Mouse (Mus musculus) E14TG2a.4 (cell line): Measurements from ENCODE around the gene Trex2.
"Not testable (repeated sequence)": the region's sequence is repeated elsewhere in the genome, so short reads cannot be mapped to it uniquely, and the experiment has no call there.

Experiments used
- H3K27me3 ChIP-seq: 2 replicates; pipeline ENCODE4 v1.6.1; 2014; ENCODE audit warnings: low read length, control low read depth; ENCODE audit not compliant: insufficient read depth
- H3K36me3 ChIP-seq: 2 replicates; pipeline ENCODE4 v1.6.1; 2014; ENCODE audit warnings: low read length, control low read depth; ENCODE audit not compliant: insufficient read depth
- H3K4me1 ChIP-seq: replicated peaks from 2 replicates; pipeline ENCODE4 v1.6.1; 2014; ENCODE audit warnings: low read depth, low read length, control low read depth
- H3K4me3 ChIP-seq: replicated peaks from 2 replicates; pipeline ENCODE4 v1.5.1; 2014; ENCODE audit warnings: mild to moderate bottlenecking, low read length
- H3K9me3 ChIP-seq: 2 replicates; pipeline ENCODE4 v1.6.1; 2014; ENCODE audit warnings: low read length, control low read depth
- CTCF ChIP-seq: conservative IDR thresholded peaks from 2 replicates; pipeline ENCODE4 v1.5.1; 2014; ENCODE audit warnings: low read length
- NANOG ChIP-seq: IDR thresholded peaks from 2 replicates; pipeline ENCODE4 v1.6.1; 2014; ENCODE audit warnings: borderline replicate concordance, low read length, mixed read lengths
- POU5F1 ChIP-seq: IDR thresholded peaks from 2 replicates; pipeline ENCODE4 v1.6.1; 2014; ENCODE audit warnings: low read length, borderline replicate concordance

The Trex2 gene

DNA sequence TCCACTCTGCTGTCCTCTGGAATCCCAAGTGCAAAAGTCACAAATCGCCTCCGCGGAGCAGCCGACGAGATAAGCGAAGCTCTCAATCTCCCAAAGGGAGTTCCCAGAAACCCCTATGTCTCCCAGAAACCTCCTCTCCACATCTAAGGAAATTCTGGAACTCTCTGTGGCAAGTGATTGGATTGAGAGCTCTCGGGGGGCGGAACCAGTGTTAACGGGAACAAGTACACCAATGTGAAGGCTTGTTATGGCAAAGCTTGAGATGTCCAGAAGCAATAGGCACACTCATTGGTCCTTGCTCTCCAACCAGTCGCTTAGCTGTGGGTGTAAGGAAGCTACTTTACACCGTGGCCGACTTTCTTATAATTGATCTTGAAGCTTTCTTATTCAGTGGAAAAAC is 33.5 kb downstream of the Trex2 start:
- TF ChIP-seq NANOG (no peak), POU5F1 (no peak), CTCF (no peak)
- no peaks in the 10 kb centered on the region for H3K4me1 ChIP-seq

DNA sequence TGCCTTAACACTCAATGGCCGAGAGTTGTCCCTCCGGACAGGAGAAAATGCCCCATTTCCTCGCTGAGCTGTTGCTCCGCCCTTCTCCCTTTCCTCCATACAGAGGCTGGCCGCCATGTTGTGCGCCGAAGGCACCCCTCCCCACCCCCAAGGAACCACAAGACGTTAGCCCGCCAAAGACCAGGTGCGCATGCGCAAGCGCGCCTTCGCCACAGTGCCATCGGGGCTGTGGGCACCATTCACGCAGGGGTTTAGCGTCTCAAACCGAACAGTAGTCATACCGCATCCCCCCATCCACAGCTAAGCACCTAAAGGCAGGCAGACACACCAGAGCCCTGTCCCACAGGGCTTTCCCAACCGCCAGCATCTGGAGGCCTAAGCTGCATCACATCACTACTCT is 34.2 kb downstream of the Trex2 start:
- TF ChIP-seq NANOG (no peak), POU5F1 (no peak), CTCF (no peak)
- Histone ChIP-seq H3K9me3 (no peaks in the 10 kb centered on the region), H3K4me1 (no peaks in the 10 kb centered on the region), H3K4me3 (peak overlapping the region; percentile 46), H3K36me3 (no peaks in the 10 kb centered on the region), H3K27me3 (no peaks in the 10 kb centered on the region)

More for the DNA sequence above, 33.5 kb downstream of the Trex2 start:
- peak overlapping the region; percentile 46 for H3K4me3 ChIP-seq
- H3K27me3 ChIP-seq: no peaks in the 10 kb centered on the region
- H3K36me3 ChIP-seq: no peaks in the 10 kb centered on the region
- no peaks in the 10 kb centered on the region for H3K9me3 ChIP-seq

DNA sequence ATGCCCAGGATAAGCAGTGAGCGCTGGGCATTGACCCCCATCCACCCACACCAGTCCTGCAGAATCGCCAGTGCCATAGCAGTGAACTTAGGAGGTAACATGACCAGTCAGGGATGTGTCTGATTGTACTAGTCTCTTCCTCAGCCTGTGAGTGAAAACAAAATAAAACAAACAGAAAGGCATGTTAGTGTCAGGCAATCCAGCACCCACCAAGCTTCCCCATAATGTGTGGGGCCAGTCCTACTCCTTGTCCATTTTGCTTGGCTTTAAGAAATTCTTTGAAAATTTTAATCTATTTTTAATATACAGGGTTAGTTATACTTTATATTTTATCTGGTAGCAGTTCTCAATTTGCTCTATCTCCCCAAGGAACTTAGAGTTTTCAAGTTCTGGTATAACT is 36.5 kb downstream of the Trex2 start, which contains the start of gene Gm18336:
TSS of gene Gm18336 (minus strand) at position 101 of the 400 bp plus-strand sequence.
- not testable (repeated sequence) for H3K4me3 ChIP-seq, H3K9me3 ChIP-seq, H3K4me1 ChIP-seq, H3K27me3 ChIP-seq, H3K36me3 ChIP-seq

DNA sequence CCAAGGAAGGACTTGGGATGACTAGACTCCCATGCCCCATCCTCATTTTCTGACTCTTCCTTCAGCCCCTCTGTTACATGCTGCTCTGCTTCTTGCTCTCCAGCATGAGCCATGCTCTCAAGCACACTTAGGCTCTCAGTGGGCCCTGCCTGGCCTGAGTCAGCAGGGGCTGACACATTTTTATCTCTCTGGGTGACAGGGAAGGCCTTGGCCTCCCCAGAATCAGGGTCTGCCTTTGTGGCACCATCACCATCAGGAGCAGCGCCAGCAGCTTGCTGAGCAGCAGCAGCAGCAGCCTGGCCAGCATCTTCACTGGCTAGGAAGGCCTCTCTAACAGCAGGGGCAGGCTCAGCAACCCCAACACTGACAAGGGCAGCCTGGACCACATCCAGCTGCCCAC is 38.7 kb downstream of the Trex2 start:
- no peaks in the 10 kb centered on the region for H3K9me3 ChIP-seq
- no peaks in the 10 kb centered on the region for H3K4me1 ChIP-seq
- no peak for TF ChIP-seq NANOG
- no peak for TF ChIP-seq POU5F1
- no peak for TF ChIP-seq CTCF
- H3K4me3 ChIP-seq: no peak overlapping the region
- no peaks in the 10 kb centered on the region for H3K27me3 ChIP-seq
- H3K36me3 ChIP-seq: no peaks in the 10 kb centered on the region

DNA sequence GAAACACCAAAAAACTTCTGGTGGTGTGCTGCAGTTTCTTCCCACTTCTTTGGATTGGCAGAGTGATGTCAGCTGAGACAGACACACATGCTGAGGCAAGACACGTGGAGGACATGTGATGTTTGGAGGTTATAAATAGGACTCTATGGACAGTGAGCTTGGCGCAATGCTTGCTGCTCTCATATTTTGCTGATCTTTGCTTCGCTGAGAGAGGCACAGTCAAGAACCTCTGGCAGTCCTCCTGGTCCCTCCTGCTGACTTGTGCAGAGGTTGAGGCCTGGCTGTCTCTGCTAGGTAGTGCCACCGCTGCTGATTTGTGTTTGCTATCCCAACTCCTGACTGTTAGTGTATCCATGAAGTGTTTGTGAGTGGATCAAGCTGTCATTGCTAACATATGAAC is 43.7 kb downstream of the Trex2 start:
- H3K36me3 ChIP-seq: no peaks in the 10 kb centered on the region
- H3K4me3 ChIP-seq: no peak overlapping the region
- no peaks in the 10 kb centered on the region for H3K27me3 ChIP-seq
- TF ChIP-seq NANOG (no peak), CTCF (no peak), POU5F1 (no peak)
- H3K4me1 ChIP-seq: no peaks in the 10 kb centered on the region
- no peaks in the 10 kb centered on the region for H3K9me3 ChIP-seq

DNA sequence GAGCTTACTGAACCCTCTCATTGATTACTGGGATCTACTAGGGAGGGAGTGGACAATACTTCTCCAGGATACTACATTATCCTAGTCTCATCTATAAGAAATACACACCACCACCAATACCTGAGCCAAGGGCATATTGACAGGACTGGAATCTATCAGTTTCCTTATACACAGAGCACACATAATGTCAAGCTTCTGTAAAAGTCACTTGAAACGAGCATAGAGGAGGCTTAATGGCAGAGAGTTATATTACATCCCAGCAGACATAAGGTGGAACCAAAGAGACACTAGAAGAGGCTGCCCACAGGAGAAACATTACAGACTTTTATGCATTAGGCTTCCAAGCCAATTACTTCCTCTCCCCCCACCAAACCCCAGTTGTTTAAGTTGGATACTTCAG is 50.2 kb downstream of the Trex2 start:
- no peaks in the 10 kb centered on the region for H3K4me1 ChIP-seq
- H3K36me3 ChIP-seq: no peaks in the 10 kb centered on the region
- H3K9me3 ChIP-seq: no peaks in the 10 kb centered on the region
- TF ChIP-seq NANOG: no peak
- no peak for TF ChIP-seq CTCF
- TF ChIP-seq POU5F1: no peak
- H3K4me3 ChIP-seq: no peak overlapping the region
- no peaks in the 10 kb centered on the region for H3K27me3 ChIP-seq

DNA sequence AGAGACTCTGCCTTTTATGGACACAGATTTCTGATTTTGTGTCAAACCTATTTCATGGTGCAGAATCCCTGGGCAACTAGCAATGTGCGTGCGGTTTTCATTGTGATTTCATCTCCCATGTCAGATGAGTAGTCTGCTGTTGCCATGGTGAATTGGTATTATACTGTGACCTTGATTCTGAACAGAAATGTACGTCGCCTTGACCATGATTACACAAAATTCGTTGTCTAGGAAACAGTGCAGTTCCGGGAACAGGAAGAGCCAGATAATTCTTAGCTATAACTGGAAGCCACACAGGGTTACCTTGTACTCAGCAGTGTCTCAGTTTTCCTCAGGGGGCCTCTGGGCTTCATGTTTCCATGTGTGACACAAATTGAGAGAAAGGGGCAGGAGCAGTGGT is 50.7 kb downstream of the Trex2 start:
- H3K9me3 ChIP-seq: no peaks in the 10 kb centered on the region
- TF ChIP-seq CTCF (no peak), NANOG (no peak), POU5F1 (no peak)
- H3K4me1 ChIP-seq: no peaks in the 10 kb centered on the region
- H3K36me3 ChIP-seq: no peaks in the 10 kb centered on the region
- no peaks in the 10 kb centered on the region for H3K27me3 ChIP-seq
- no peak overlapping the region for H3K4me3 ChIP-seq
